In genomic region chr15:83992191-83992590, GRCm38 (mm10) we compare ENCODE assay signal across 20 mouse cellular contexts.
A peak's percentile ranks its signal among the peaks of the same experiment; 100 is the strongest.
DNase-seq lines count a peak whose midpoint lies in the region; ATAC-seq lines count a peak whose summit lies in the region.
"Had no signal": no experiment of that assay in that cellular context is flagged by ENCODE, and none has a peak within 500 bp of the region (broad histone marks: within the 10 kb centered on the region; RNA-seq: fewer than 3 reads in every experiment).

No protein-coding gene starts in this region.

- DNase-seq in brain, adult 2 months (ENCODE audit: low read depth, low spot score), result peak; percentile 70
- peak; percentile 41 to 62 for DNase-seq in frontal cortex, postnatal 14 days (ENCODE audit: low spot score in 2 of 2)
- DNase-seq in right cerebral cortex, adult 2 months (ENCODE audit: low spot score in 2 of 2), result peak; percentile 41 to 50
- no peak for DNase-seq in urinary bladder, adult 2 months (ENCODE audit: low spot score)
- DNase-seq in kidney, adult 11 months, result no peak
- DNase-seq in heart, postnatal 36 days, result no peak
- no peak for DNase-seq in spleen, postnatal 14 days (ENCODE audit: low spot score in 2 of 2)
- DNase-seq: B cell, adult 2 months; cerebellum, postnatal 10 days; gastrocnemius, postnatal 14 days; kidney, adult 18-20 months; thymus, postnatal 14 days had no signal

- H3K27ac ChIP-seq in forebrain, embryonic 13.5 days, result peak overlapping the region; percentile 54
- H3K27ac ChIP-seq: embryonic facial prominence, embryonic 13.5 days; hindbrain, embryonic 10.5 days; kidney, postnatal 0 days; layer of hippocampus, adult 2 months; limb, embryonic 15.5 days; neural tube, embryonic 12.5 days had no signal

- no peak overlapping the region for H3K4me3 ChIP-seq in forebrain, embryonic 13.5 days
- H3K4me3 ChIP-seq: embryonic facial prominence, embryonic 13.5 days; hindbrain, embryonic 10.5 days; layer of hippocampus, adult 2 months; limb, embryonic 15.5 days; midbrain, embryonic 12.5 days; neural tube, embryonic 12.5 days had no signal

- no peaks in the 10 kb centered on the region for H3K36me3 ChIP-seq in forebrain, embryonic 13.5 days (ENCODE audit: poor library complexity, severe bottlenecking)
- H3K36me3 ChIP-seq: embryonic facial prominence, embryonic 13.5 days; hindbrain, embryonic 10.5 days; limb, embryonic 15.5 days; midbrain, embryonic 12.5 days; neural tube, embryonic 12.5 days had no signal

- peaks cover 32% of the 10 kb centered on the region for H3K4me1 ChIP-seq in forebrain, embryonic 13.5 days

- ATAC-seq in forebrain, embryonic 13.5 days, result peak; percentile 67

- 77% methylated on average over 15 of the region's 15 CpGs for WGBS in forebrain, embryonic 13.5 days

- no peak overlapping the region for H3K9ac ChIP-seq in forebrain, embryonic 13.5 days
- H3K9ac ChIP-seq: embryonic facial prominence, embryonic 13.5 days; limb, embryonic 15.5 days; midbrain, embryonic 12.5 days; neural tube, embryonic 12.5 days had no signal

- no peaks in the 10 kb centered on the region for H3K27me3 ChIP-seq in forebrain, embryonic 13.5 days

- no peaks in the 10 kb centered on the region for H3K9me3 ChIP-seq in forebrain, embryonic 13.5 days (replicated peaks)
- H3K9me3 ChIP-seq: limb, embryonic 15.5 days; midbrain, embryonic 12.5 days; neural tube, embryonic 12.5 days had no signal

- no peak overlapping the region for H3K4me2 ChIP-seq in forebrain, embryonic 13.5 days
- H3K4me2 ChIP-seq: embryonic facial prominence, embryonic 13.5 days; limb, embryonic 15.5 days; midbrain, embryonic 12.5 days; neural tube, embryonic 12.5 days had no signal

- intact Hi-C loops in heart, postnatal 36 days (cut with DNase I), result no loop called here

Comparison
In these comparisons a context has a peak if more than half of its experiments do, and no peak if none do; other contexts are left out.
1. DNase-seq: peak in brain, adult 2 months (single experiment), frontal cortex, postnatal 14 days (2 of 2) and right cerebral cortex, adult 2 months (2 of 2); none in urinary bladder, adult 2 months (single experiment), kidney, adult 11 months (single experiment), heart, postnatal 36 days (0 of 2) and spleen, postnatal 14 days (0 of 2).